Mouse (Mus musculus) kidney, adult 2 months (tissue): ENCODE measurements around the gene Tmie. TPM values are rescaled to one million over a fixed set of nuclear protein-coding genes. Genes with fewer than 3 reads are reported as not detected.

Source experiments
- DNase-seq: peaks from one replicate; pipeline ENCODE4 v3.0.0; 2021
- H3K27ac ChIP-seq: fragments of 200-500 bp; 2 replicates; pipeline ENCODE4 v1.5.1; 2012; ENCODE audit warnings: low read depth, low read length, control low read depth, inconsistent platforms; ENCODE audit not compliant: insufficient read depth
- H3K27me3 ChIP-seq: fragments of 200-500 bp; replicated peaks from 2 replicates; pipeline ENCODE4 v1.6.1; 2012; ENCODE audit warnings: mild to moderate bottlenecking, moderate library complexity, low read length, inconsistent platforms; ENCODE audit not compliant: control insufficient read depth, insufficient read depth
- H3K36me3 ChIP-seq: fragments of 200-500 bp; 2 replicates; pipeline ENCODE4 v1.6.1; 2012; ENCODE audit warnings: mild to moderate bottlenecking, moderate library complexity, low read length, inconsistent platforms; ENCODE audit not compliant: control insufficient read depth, insufficient read depth
- H3K4me1 ChIP-seq: fragments of 200-500 bp; 2 replicates; pipeline ENCODE4 v1.6.1; 2011; ENCODE audit warnings: low read length; ENCODE audit not compliant: control insufficient read depth, insufficient read depth
- H3K4me3 ChIP-seq: fragments of 200-500 bp; 2 replicates; pipeline ENCODE4 v1.5.1; 2011; ENCODE audit warnings: mild to moderate bottlenecking, low read depth, low read length, control low read depth; ENCODE audit not compliant: insufficient read depth
- CTCF ChIP-seq: fragments of 200-500 bp; conservative IDR thresholded peaks from 2 replicates; pipeline ENCODE4 v1.5.1; 2011; ENCODE audit warnings: low read depth, mild to moderate bottlenecking, control low read depth, low read length, moderate library complexity, mixed read lengths; ENCODE audit not compliant: insufficient read depth, insufficient read length
- POLR2A ChIP-seq: fragments of 200-500 bp; IDR thresholded peaks from one replicate; pipeline ENCODE4 v1.6.1; 2011; ENCODE audit warnings: low read depth, low read length, control low read depth
- whole genome bisulfite sequencing: fragments of 180-500 bp; shearing (Covaris S2); methylation state at CpG from one replicate; pipeline ENCODE4 v1.1.7; 2018; 5-methylcytosine and 5-hydroxymethylcytosine counted together
- polyA plus RNA-seq: library from polyadenylated mRNA; depleted of rRNA; stranded (reverse); fragments of >200 nt; gene quantifications from 2 replicates; pipeline ENCODE4 v1.2.3, GENCODE M21; 2012

Gene Tmie
- polyA plus RNA-seq, 1 experiment: 9.5 TPM

GRCm38 (mm10) chr9:110909371-110909967, 29.6 kb upstream of the Tmie start:
- Histone ChIP-seq H3K4me1 (no peaks in the 10 kb centered on the region), H3K27me3 (no peaks in the 10 kb centered on the region), H3K4me3 (no peak overlapping the region), H3K36me3 (no peaks in the 10 kb centered on the region), H3K27ac (no peak overlapping the region)
- TF ChIP-seq POLR2A (no peak), CTCF (no peak)
- 79% methylated on average over 6 of the region's 6 CpGs for WGBS
- no peak for DNase-seq

GRCm38 (mm10) chr9:110908631-110909016, 28.7 kb upstream of the Tmie start:
- no peak for TF ChIP-seq POLR2A
- no peak for TF ChIP-seq CTCF
- no peaks in the 10 kb centered on the region for H3K4me1 ChIP-seq
- no peaks in the 10 kb centered on the region for H3K36me3 ChIP-seq
- no peaks in the 10 kb centered on the region for H3K27me3 ChIP-seq
- H3K4me3 ChIP-seq: no peak overlapping the region
- H3K27ac ChIP-seq: no peak overlapping the region
- DNase-seq: no peak
- WGBS: 94% methylated on average over 3 of the region's 3 CpGs

- H3K4me1 ChIP-seq: no peaks in the 10 kb centered on the region
- no peaks in the 10 kb centered on the region for H3K27me3 ChIP-seq
- 88% methylated on average over 4 of the region's 4 CpGs for WGBS
- H3K4me3 ChIP-seq: no peak overlapping the region
- H3K36me3 ChIP-seq: no peaks in the 10 kb centered on the region
- DNase-seq: no peak
- H3K27ac ChIP-seq: no peak overlapping the region
- TF ChIP-seq POLR2A: no peak
- TF ChIP-seq CTCF: no peak
These were observed 28.1 kb upstream of the Tmie start for GRCm38 (mm10) chr9:110907838-110908630.

GRCm38 (mm10) chr9:110907201-110907837, 27.4 kb upstream of the Tmie start:
- no peaks in the 10 kb centered on the region for H3K36me3 ChIP-seq
- DNase-seq: no peak
- H3K27me3 ChIP-seq: no peaks in the 10 kb centered on the region
- no peak overlapping the region for H3K4me3 ChIP-seq
- H3K27ac ChIP-seq: no peak overlapping the region
- 91% methylated on average over 11 of the region's 11 CpGs for WGBS
- no peak for TF ChIP-seq POLR2A
- no peak for TF ChIP-seq CTCF
- no peaks in the 10 kb centered on the region for H3K4me1 ChIP-seq

GRCm38 (mm10) chr9:110902271-110902670, 22.4 kb upstream of the Tmie start:
- Histone ChIP-seq H3K4me1 (no peaks in the 10 kb centered on the region), H3K36me3 (peaks cover 4% of the 10 kb centered on the region), H3K27ac (no peak overlapping the region), H3K4me3 (no peak overlapping the region), H3K27me3 (no peaks in the 10 kb centered on the region)
- no peak for DNase-seq
- TF ChIP-seq POLR2A (no peak), CTCF (no peak)
- WGBS: 79% methylated on average over 4 of the region's 4 CpGs

GRCm38 (mm10) chr9:110901204-110901603, 21.3 kb upstream of the Tmie start:
- 95% methylated on average over 6 of the region's 6 CpGs for WGBS
- Histone ChIP-seq H3K27ac (no peak overlapping the region), H3K4me1 (no peaks in the 10 kb centered on the region; the same call in 1 of the 2 replicates), H3K4me3 (no peak overlapping the region), H3K27me3 (no peaks in the 10 kb centered on the region), H3K36me3 (peaks cover 4% of the 10 kb centered on the region)
- no peak for TF ChIP-seq CTCF
- no peak for TF ChIP-seq POLR2A
- DNase-seq: no peak

- Histone ChIP-seq H3K27me3 (no peaks in the 10 kb centered on the region), H3K4me1 (no peaks in the 10 kb centered on the region; the same call in 1 of the 2 replicates), H3K36me3 (peaks cover 4% of the 10 kb centered on the region), H3K4me3 (no peak overlapping the region), H3K27ac (no peak overlapping the region)
- WGBS: 62% methylated on average over 10 of the region's 10 CpGs
- no peak for TF ChIP-seq POLR2A
- TF ChIP-seq CTCF: no peak
- DNase-seq: no peak
These were observed 19.6 kb upstream of the Tmie start for GRCm38 (mm10) chr9:110899451-110900008.
